Mouse (Mus musculus) liver, postnatal 0 days (tissue): ENCODE results near the gene H2-T22. TPM values are rescaled to one million over a fixed set of nuclear protein-coding genes. Genes with fewer than 3 reads are reported as not detected.

Experiments used
- ATAC-seq: fragments of 200-750 bp; cut with Nextera tagmentation; 2 replicates; pipeline ENCODE4 v1.8.0; 2017; ENCODE audit warnings: mild to moderate bottlenecking, moderate library complexity
- DNase-seq: peaks from one replicate; pipeline ENCODE4 v3.0.0-alpha.2; 2016
- H3K27ac ChIP-seq: fragments of 300-500 bp; sonication (generic); 2 replicates; pipeline ENCODE4 v1.5.1; 2014; ENCODE audit warnings: antibody characterized with exemption, moderate library complexity, mild to moderate bottlenecking, low read depth
- H3K27me3 ChIP-seq: fragments of 300-500 bp; sonication (generic); 2 replicates; pipeline ENCODE4 v1.6.1; 2014; ENCODE audit warnings: low read length, control low read depth, mixed read lengths; ENCODE audit not compliant: insufficient read depth
- H3K36me3 ChIP-seq: fragments of 300-500 bp; sonication (generic); replicated peaks from 2 replicates; pipeline ENCODE4 v1.6.1; 2014; ENCODE audit warnings: mild to moderate bottlenecking, control low read depth, low read length, moderate library complexity, mixed read lengths; ENCODE audit not compliant: insufficient read depth
- H3K4me1 ChIP-seq: fragments of 300-500 bp; sonication (generic); 2 replicates; pipeline ENCODE4 v1.6.1; 2014; ENCODE audit warnings: antibody characterized with exemption, mild to moderate bottlenecking, control low read depth; ENCODE audit not compliant: insufficient read depth
- H3K4me2 ChIP-seq: fragments of 300-500 bp; sonication (generic); 2 replicates; pipeline ENCODE4 v1.6.1; 2014; ENCODE audit warnings: low read depth, mild to moderate bottlenecking, low read length, moderate library complexity, mixed read lengths
- H3K4me3 ChIP-seq: fragments of 300-500 bp; sonication (generic); 2 replicates; pipeline ENCODE4 v1.5.1; 2014; ENCODE audit warnings: low read depth, low read length
- H3K9ac ChIP-seq: fragments of 300-500 bp; sonication (generic); replicated peaks from 2 replicates; pipeline ENCODE4 v1.6.1; 2014; ENCODE audit warnings: mild to moderate bottlenecking, moderate library complexity
- H3K9me3 ChIP-seq: fragments of 300-500 bp; sonication (generic); 2 replicates; pipeline ENCODE4 v1.6.1; 2016; ENCODE audit warnings: mild to moderate bottlenecking, control low read depth, low read length, mixed read lengths
- CTCF ChIP-seq: sonication (generic); IDR thresholded peaks from 2 replicates; pipeline ENCODE4 v1.5.1; 2016; ENCODE audit warnings: antibody characterized with exemption, low read depth
- EP300 ChIP-seq: IDR thresholded peaks from 2 replicates; pipeline ENCODE4 v1.6.1; 2016; ENCODE audit warnings: antibody characterized with exemption, low read depth, mild to moderate bottlenecking
- WGBS: fragments of 180-500 bp; shearing (Covaris S2); extraction: QIAGEN DNeasy Blood & Tissue Kit; methylation state at CpG from one replicate; pipeline ENCODE4 v1.1.7; 2014; ENCODE audit not compliant: insufficient replicate concordance; 5-methylcytosine and 5-hydroxymethylcytosine counted together
- polyA plus RNA-seq: library from polyadenylated mRNA; unstranded; fragments of >200 nt; fragmentation: Nextera tagmentation; extraction: Ambion mirVana; gene quantifications from 2 replicates; pipeline ENCODE4 v1.2.1, GENCODE M21; 2015

Gene H2-T22
- polyA plus RNA-seq, 1 experiment from 2014 or later, result 17.1 TPM

DNA sequence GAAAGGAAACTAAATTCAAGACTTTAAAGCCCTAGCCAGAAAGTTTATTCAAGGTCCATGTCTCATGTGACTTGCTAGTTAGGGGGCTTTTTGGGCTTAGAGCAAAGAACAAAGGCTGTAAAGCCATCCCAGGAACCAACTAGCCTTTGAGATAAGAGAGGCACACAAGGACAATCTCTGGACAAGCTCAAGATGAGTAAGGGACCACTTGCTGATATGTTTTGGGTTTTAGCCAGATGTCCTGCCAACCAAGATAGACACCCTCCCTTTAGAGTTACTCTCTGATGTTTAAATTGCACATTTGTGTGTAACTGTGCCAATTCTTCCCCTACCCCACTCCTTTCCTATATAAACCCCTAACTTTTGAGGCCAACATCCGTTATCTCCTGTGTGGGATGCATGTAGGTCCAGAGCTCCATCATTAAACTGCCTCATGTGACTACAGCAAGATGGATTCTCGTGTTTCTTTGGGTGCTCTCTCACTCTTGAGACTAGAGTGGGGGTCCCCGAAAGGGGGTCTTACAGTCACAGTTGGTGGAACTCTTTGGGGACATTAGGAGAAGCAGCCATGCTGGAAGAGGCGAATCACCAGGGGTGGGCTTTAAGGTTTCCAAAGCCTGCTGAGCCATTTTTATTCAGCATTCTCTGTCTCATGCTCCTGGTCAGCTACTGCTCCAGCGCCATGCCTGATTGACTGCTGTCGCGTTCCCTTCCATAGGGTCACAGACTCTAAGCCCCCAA lies 13.5 kb downstream of the H2-T22 start:
- no peaks in the 10 kb centered on the region for H3K27me3 ChIP-seq
- no peak overlapping the region for H3K4me2 ChIP-seq
- ATAC-seq, result no peak
- DNase-seq, result no peak
- no peaks in the 10 kb centered on the region for H3K36me3 ChIP-seq
- 89% methylated on average over 7 of the region's 7 CpGs for WGBS
- no peaks in the 10 kb centered on the region for H3K9me3 ChIP-seq
- no peak overlapping the region for H3K9ac ChIP-seq
- H3K4me3 ChIP-seq, result no peak overlapping the region
- H3K27ac ChIP-seq, result no peak overlapping the region
- TF ChIP-seq EP300, result no peak
- no peak for TF ChIP-seq CTCF
- H3K4me1 ChIP-seq, result peaks cover 27% of the 10 kb centered on the region

DNA sequence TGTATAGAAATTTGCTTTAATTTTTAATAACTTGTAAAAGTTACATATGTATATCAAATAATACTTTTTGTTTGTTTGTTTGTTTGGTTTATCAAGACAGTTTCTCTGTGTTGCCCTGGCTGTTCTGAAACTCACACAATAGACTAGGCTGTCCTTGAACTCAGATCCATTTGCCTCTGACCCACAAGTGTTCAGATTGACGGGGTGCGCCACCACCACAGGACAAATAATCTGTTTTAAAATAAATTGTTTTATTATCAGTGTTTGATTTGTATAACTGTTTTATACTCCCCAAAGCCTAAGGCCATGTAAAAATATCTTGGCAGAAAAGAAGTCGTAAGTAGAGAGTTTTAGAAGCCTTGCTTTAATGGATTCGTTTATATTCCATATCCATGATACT lies 14.9 kb downstream of the H2-T22 start:
- no peak for ATAC-seq
- H3K4me2 ChIP-seq, result no peak overlapping the region

DNA sequence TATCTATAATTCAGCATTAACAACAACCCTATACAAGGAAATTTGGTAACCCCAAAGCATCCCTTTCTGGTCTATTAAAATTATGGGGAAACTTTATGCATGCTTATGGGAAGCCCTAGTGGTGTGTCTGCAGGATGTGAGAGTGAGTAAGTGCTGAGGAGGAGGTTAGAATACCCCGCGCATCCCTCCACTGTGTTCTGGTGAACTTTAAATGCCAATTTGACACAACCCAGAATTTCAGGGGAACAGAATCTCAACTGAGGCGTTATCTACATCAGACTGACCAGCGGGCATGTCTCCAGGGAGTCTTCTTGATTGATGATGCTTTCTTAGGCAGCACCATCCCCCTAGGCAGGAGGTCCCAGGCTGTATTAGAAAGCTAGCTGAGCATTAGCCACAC lies 16.6 kb downstream of the H2-T22 start:
- no peak overlapping the region for H3K27ac ChIP-seq
- ATAC-seq (no peak), DNase-seq (no peak)
- peaks cover 41% of the 10 kb centered on the region for H3K4me1 ChIP-seq
- no peak overlapping the region for H3K4me2 ChIP-seq
- H3K27me3 ChIP-seq, result no peaks in the 10 kb centered on the region
- no peak overlapping the region for H3K4me3 ChIP-seq
- 85% methylated on average over 4 of the region's 4 CpGs for WGBS
- H3K9me3 ChIP-seq, result no peaks in the 10 kb centered on the region
- TF ChIP-seq EP300 (no peak), CTCF (no peak)
- no peak overlapping the region for H3K9ac ChIP-seq
- H3K36me3 ChIP-seq, result no peaks in the 10 kb centered on the region

More for the DNA sequence above, 14.9 kb downstream of the H2-T22 start:
- no peak for TF ChIP-seq CTCF
- no peak for TF ChIP-seq EP300
- H3K27me3 ChIP-seq, result no peaks in the 10 kb centered on the region
- H3K27ac ChIP-seq, result no peak overlapping the region
- H3K9me3 ChIP-seq, result no peaks in the 10 kb centered on the region
- WGBS, result 88% methylated on average over 4 of the region's 4 CpGs
- H3K9ac ChIP-seq, result no peak overlapping the region
- no peak overlapping the region for H3K4me3 ChIP-seq
- peaks cover 40% of the 10 kb centered on the region for H3K4me1 ChIP-seq
- DNase-seq, result no peak
- H3K36me3 ChIP-seq, result no peaks in the 10 kb centered on the region

DNA sequence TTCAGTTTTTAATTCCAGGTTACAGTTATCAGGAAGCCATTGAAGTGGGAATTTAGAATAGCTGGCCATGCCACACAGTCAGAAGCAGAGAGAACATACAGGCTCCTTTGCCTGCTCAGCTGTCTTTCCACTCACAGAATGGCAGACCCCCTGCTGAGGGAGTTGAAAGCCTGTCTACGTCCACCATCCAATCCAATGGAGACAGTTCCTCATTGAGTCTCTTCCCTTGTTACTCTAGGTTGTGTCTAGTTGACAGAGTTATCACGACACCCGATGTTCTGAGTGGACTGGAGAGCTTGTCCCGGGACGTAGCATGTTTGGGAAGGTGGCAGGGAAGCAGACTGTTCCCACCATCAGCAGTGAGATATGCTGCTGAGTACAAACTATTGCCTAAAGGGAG lies 17.4 kb downstream of the H2-T22 start:
- Histone ChIP-seq H3K27ac (no peak overlapping the region), H3K27me3 (no peaks in the 10 kb centered on the region), H3K4me3 (no peak overlapping the region), H3K4me2 (no peak overlapping the region), H3K36me3 (no peaks in the 10 kb centered on the region), H3K4me1 (peaks cover 34% of the 10 kb centered on the region), H3K9ac (no peak overlapping the region), H3K9me3 (no peaks in the 10 kb centered on the region)
- no peak for DNase-seq
- TF ChIP-seq EP300 (no peak), CTCF (no peak)
- ATAC-seq, result no peak
- 73% methylated on average over 5 of the region's 5 CpGs for WGBS

GRCm38 (mm10) chr17:36023710-36024654 lies 18.6 kb downstream of the H2-T22 start:
- H3K9ac ChIP-seq, result peak overlapping the region; percentile 50; the same call in 1 of the 2 replicates
- DNase-seq (peak; percentile 57), ATAC-seq (peak; percentile 45)
- no peaks in the 10 kb centered on the region for H3K36me3 ChIP-seq
- H3K9me3 ChIP-seq, result no peaks in the 10 kb centered on the region
- no peaks in the 10 kb centered on the region for H3K27me3 ChIP-seq
- H3K27ac ChIP-seq, result peak overlapping the region; percentile 82
- H3K4me3 ChIP-seq, result peak overlapping the region; percentile 14; the same call in 1 of the 2 replicates
- peak; percentile 65; the same call in 1 of the 2 replicates for TF ChIP-seq EP300
- TF ChIP-seq CTCF, result no peak
- peaks cover 34% of the 10 kb centered on the region for H3K4me1 ChIP-seq
- WGBS, result 53% methylated on average over 9 of the region's 9 CpGs
- H3K4me2 ChIP-seq, result peak overlapping the region; percentile 52

DNA sequence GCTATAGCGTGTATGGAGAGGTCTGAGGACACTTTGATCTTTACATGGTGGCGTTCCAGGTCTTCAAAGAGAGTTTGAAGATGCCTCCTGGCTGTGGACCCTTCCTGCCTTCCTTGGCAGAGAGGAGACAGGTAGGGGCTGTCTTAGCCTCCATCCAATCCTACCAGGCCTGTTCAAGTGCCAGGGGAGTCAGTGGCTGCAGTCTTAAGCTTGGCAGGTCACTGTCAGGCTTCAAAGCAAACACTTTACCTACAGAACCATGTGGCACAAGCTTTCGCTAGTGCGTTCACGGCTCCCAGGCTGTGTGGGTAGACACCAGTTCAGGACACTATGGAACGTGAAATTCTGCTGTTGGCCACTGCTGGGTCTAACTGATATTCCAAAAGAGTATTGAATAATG lies 19.6 kb downstream of the H2-T22 start:
- Histone ChIP-seq H3K4me3 (no peak overlapping the region), H3K27me3 (no peaks in the 10 kb centered on the region), H3K9me3 (no peaks in the 10 kb centered on the region), H3K4me2 (no peak overlapping the region), H3K9ac (no peak overlapping the region), H3K36me3 (peaks cover 3% of the 10 kb centered on the region), H3K4me1 (peaks cover 39% of the 10 kb centered on the region), H3K27ac (peak overlapping the region; percentile 82)
- TF ChIP-seq CTCF, result no peak
- no peak for ATAC-seq
- WGBS, result 90% methylated on average over 6 of the region's 6 CpGs
- DNase-seq, result no peak
